Mouse (Mus musculus) hindbrain, embryonic 11.5 days (tissue): ENCODE data around the gene Spin1. TPM values are rescaled to one million over a fixed set of nuclear protein-coding genes. Genes with fewer than 3 reads are reported as not detected.

Experiments used
- ATAC-seq: fragments of 200-750 bp; cut with Nextera tagmentation; 2 replicates; pipeline ENCODE4 v1.8.0; 2017; ENCODE audit warnings: mild to moderate bottlenecking, moderate TSS enrichment, moderate library complexity; ENCODE audit not compliant: low FRiP score
- DNase-seq: peaks from one replicate; pipeline ENCODE4 v3.0.0-alpha.2; 2015; ENCODE audit warnings: low spot score
- H3K27ac ChIP-seq: fragments of 300-500 bp; sonication (generic); 2 replicates; pipeline ENCODE4 v1.5.1; 2014; ENCODE audit warnings: mild to moderate bottlenecking, low read depth, low read length
- H3K27me3 ChIP-seq: fragments of 300-500 bp; sonication (generic); 2 replicates; pipeline ENCODE4 v1.6.1; 2014; ENCODE audit warnings: mild to moderate bottlenecking, low read length, moderate library complexity, mixed read lengths; ENCODE audit not compliant: control insufficient read depth, insufficient read depth
- H3K36me3 ChIP-seq: fragments of 300-500 bp; sonication (generic); 2 replicates; pipeline ENCODE4 v1.6.1; 2014; ENCODE audit warnings: mild to moderate bottlenecking, low read length, moderate library complexity, mixed read lengths; ENCODE audit not compliant: control insufficient read depth, insufficient read depth
- H3K4me1 ChIP-seq: fragments of 300-500 bp; sonication (generic); replicated peaks from 2 replicates; pipeline ENCODE4 v1.6.1; 2014; ENCODE audit warnings: low read length, mixed read lengths; ENCODE audit not compliant: control insufficient read depth, insufficient read depth
- H3K4me2 ChIP-seq: fragments of 300-500 bp; sonication (generic); replicated peaks from 2 replicates; pipeline ENCODE4 v1.6.1; 2014; ENCODE audit warnings: mild to moderate bottlenecking, low read depth, low read length
- H3K4me3 ChIP-seq: fragments of 300-500 bp; sonication (generic); 2 replicates; pipeline ENCODE4 v1.5.1; 2014; ENCODE audit warnings: low read depth, low read length
- H3K9ac ChIP-seq: fragments of 300-500 bp; sonication (generic); 2 replicates; pipeline ENCODE4 v1.6.1; 2014; ENCODE audit warnings: low read depth, low read length
- H3K9me3 ChIP-seq: fragments of 300-500 bp; sonication (generic); 2 replicates; pipeline ENCODE4 v1.6.1; 2016; ENCODE audit warnings: low read length; ENCODE audit not compliant: control insufficient read depth
- WGBS: fragments of 180-500 bp; shearing (Covaris S2); extraction: QIAGEN DNeasy Blood & Tissue Kit; methylation state at CpG from one replicate; pipeline ENCODE4 v1.1.7; 2014; 5-methylcytosine and 5-hydroxymethylcytosine counted together
- polyA plus RNA-seq: library from polyadenylated mRNA; unstranded; fragments of >200 nt; fragmentation: Nextera tagmentation; extraction: Ambion mirVana; gene quantifications from 2 replicates; pipeline ENCODE4 v1.2.1, GENCODE M21; 2014

The Spin1 gene
- polyA plus RNA-seq, 1 experiment from 2014 or later = 102 TPM

- no peak overlapping the region for H3K9ac ChIP-seq
- no peak overlapping the region for H3K4me2 ChIP-seq
- DNase-seq (no peak), ATAC-seq (no peak)
- H3K36me3 ChIP-seq = no peaks in the 10 kb centered on the region
- no peaks in the 10 kb centered on the region for H3K9me3 ChIP-seq
- no peaks in the 10 kb centered on the region for H3K27me3 ChIP-seq
- no peak overlapping the region for H3K27ac ChIP-seq
- WGBS = 62% methylated on average over 2 of the region's 3 CpGs
- H3K4me3 ChIP-seq = no peak overlapping the region
- no peaks in the 10 kb centered on the region for H3K4me1 ChIP-seq
Measured at GRCm38 (mm10) chr13:51190336-51190735, 89.7 kb downstream of the Spin1 start.

GRCm38 (mm10) chr13:51191416-51192140, 90.9 kb downstream of the Spin1 start:
- Histone ChIP-seq H3K9me3 (no peaks in the 10 kb centered on the region), H3K4me2 (no peak overlapping the region), H3K4me1 (no peaks in the 10 kb centered on the region), H3K27ac (no peak overlapping the region), H3K9ac (no peak overlapping the region), H3K36me3 (no peaks in the 10 kb centered on the region), H3K4me3 (no peak overlapping the region), H3K27me3 (no peaks in the 10 kb centered on the region)
- ATAC-seq = no peak
- 86% methylated on average over 6 of the region's 6 CpGs for WGBS
- DNase-seq = no peak

DNA sequence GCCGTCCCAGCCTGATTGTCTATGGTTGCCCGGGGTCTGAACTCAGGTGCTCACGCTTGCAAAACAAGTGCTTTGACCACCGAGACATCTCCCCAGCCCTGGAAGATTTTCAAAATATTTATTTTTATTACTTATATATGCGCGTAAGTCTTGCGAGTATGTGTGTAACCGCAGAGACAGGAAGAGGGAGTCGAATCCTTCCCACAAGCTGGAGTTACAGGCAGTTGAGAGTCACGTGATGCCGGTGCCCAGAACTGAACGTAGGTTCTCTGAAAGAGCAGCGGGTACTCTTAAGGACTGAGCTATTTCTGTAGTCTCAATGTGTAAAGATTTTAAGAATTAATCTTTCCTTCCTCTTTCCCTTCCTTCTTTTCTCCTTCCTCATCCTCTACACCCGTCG, 93.2 kb downstream of the Spin1 start:
- no peak overlapping the region for H3K9ac ChIP-seq
- no peaks in the 10 kb centered on the region for H3K9me3 ChIP-seq
- H3K4me1 ChIP-seq = no peaks in the 10 kb centered on the region
- no peak overlapping the region for H3K4me2 ChIP-seq
- DNase-seq = no peak
- 92% methylated on average over 15 of the region's 15 CpGs for whole genome bisulfite sequencing
- H3K27me3 ChIP-seq = no peaks in the 10 kb centered on the region
- no peaks in the 10 kb centered on the region for H3K36me3 ChIP-seq
- H3K27ac ChIP-seq = no peak overlapping the region
- no peak for ATAC-seq
- H3K4me3 ChIP-seq = no peak overlapping the region

DNA sequence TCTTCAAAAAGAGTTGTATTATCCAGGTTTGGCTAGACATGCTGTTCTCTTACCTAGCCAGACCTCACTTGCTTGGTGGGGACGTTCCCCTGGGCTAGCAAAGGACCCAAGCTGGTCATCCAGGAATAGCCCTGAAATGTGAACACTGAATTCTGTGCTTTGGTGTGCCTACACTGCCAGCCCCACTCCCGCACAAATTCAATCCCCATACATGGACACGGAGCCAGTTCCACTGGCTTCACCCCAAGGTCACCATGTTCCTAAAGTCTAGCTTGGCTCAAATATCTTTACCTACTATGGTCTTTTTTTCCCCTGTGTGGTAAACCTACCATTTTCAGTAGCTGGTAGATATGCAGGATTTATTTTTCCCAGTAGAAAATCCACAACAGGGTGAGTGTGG, 97.0 kb downstream of the Spin1 start:
- H3K27me3 ChIP-seq = no peaks in the 10 kb centered on the region
- DNase-seq = no peak
- H3K36me3 ChIP-seq = no peaks in the 10 kb centered on the region
- no peak overlapping the region for H3K9ac ChIP-seq
- no peak overlapping the region for H3K4me3 ChIP-seq
- 84% methylated on average over 3 of the region's 3 CpGs for WGBS
- H3K27ac ChIP-seq = no peak overlapping the region
- no peak for ATAC-seq
- no peak overlapping the region for H3K4me2 ChIP-seq
- no peaks in the 10 kb centered on the region for H3K9me3 ChIP-seq
- no peaks in the 10 kb centered on the region for H3K4me1 ChIP-seq

GRCm38 (mm10) chr13:51198186-51198585, 97.5 kb downstream of the Spin1 start:
- Histone ChIP-seq H3K9me3 (no peaks in the 10 kb centered on the region), H3K9ac (no peak overlapping the region), H3K4me2 (no peak overlapping the region), H3K27me3 (no peaks in the 10 kb centered on the region), H3K36me3 (no peaks in the 10 kb centered on the region), H3K27ac (no peak overlapping the region), H3K4me1 (no peaks in the 10 kb centered on the region), H3K4me3 (no peak overlapping the region)
- 83% methylated on average over 5 of the region's 5 CpGs for WGBS
- ATAC-seq (no peak), DNase-seq (no peak)

Other genes with a start within 250 kb of the Spin1 start
- 0.39 and 0.43 TPM in 2 replicates for gene Nxnl2, start 70.1 kb downstream of the Spin1 start, polyA plus RNA-seq